Mouse (Mus musculus) spleen, adult 2 months (tissue): ENCODE measurements around the gene Abcf2.

Experiments used
- CTCF ChIP-seq: fragments of 200-500 bp; IDR thresholded peaks from 2 replicates; pipeline ENCODE4 v1.5.1; 2011; ENCODE audit warnings: mild to moderate bottlenecking, inconsistent platforms; ENCODE audit not compliant: insufficient read depth, insufficient read length, insufficient replicate concordance; ENCODE audit errors: extremely low read depth
- POLR2A ChIP-seq: fragments of 200-500 bp; IDR thresholded peaks from 2 replicates; pipeline ENCODE4 v1.6.1; 2011; ENCODE audit warnings: low read depth, low read length, inconsistent platforms

- TF ChIP-seq POLR2A (no peak), CTCF (no peak)
Measured at GRCm38 (mm10) chr5:24533391-24533790, 43.9 kb downstream of the Abcf2 start.
